10 mouse cellular contexts compared by ENCODE assay signal in genomic region chr3:107594662-107595263, GRCm38 (mm10). TPM values are rescaled to one million over a fixed set of nuclear protein-coding genes. Genes with fewer than 3 reads are reported as not detected.
DNase-seq lines count a peak whose midpoint lies in the region; ATAC-seq and TF ChIP-seq lines count a peak whose summit lies in the region.
"Had no signal": no experiment of that assay in that cellular context is flagged by ENCODE, and none has a peak within 500 bp of the region (broad histone marks: within the 10 kb centered on the region; RNA-seq: fewer than 3 reads in every experiment).

Alx3 (plus strand) TSS chr3:107595031.

- no peaks in the 10 kb centered on the region for H3K36me3 ChIP-seq in lung, embryonic 16.5 days (ENCODE audit: control insufficient read depth, insufficient read depth, low read length)
- no peaks in the 10 kb centered on the region for H3K36me3 ChIP-seq in forebrain, embryonic 13.5 days (ENCODE audit: poor library complexity, severe bottlenecking)
- H3K36me3 ChIP-seq in limb, embryonic 14.5 days (ENCODE audit: control insufficient read depth, insufficient read depth, low read length): no peaks in the 10 kb centered on the region
- no peaks in the 10 kb centered on the region for H3K36me3 ChIP-seq in small intestine, adult 2 months (ENCODE audit: control insufficient read depth, insufficient read depth, low read length)

- H3K9ac ChIP-seq in lung, embryonic 16.5 days (ENCODE audit: low read length): 0 out of 2 replicates have a peak within 1 kb of the TSS, but pooled peaks have one; percentile 23
- H3K9ac ChIP-seq in forebrain, embryonic 13.5 days: peak within 1 kb of the TSS; percentile 56
- H3K9ac ChIP-seq in limb, embryonic 14.5 days (ENCODE audit: low read depth, low read length, severe bottlenecking): peak within 1 kb of the TSS; percentile 59

- H3K4me2 ChIP-seq in lung, embryonic 16.5 days (ENCODE audit: low read depth, low read length): peak within 1 kb of the TSS; percentile 58
- H3K4me2 ChIP-seq in forebrain, embryonic 13.5 days: peak within 1 kb of the TSS; percentile 68
- H3K4me2 ChIP-seq in limb, embryonic 14.5 days (replicated peaks; ENCODE audit: low read depth, low read length, severe bottlenecking): peak within 1 kb of the TSS; percentile 93

- DNase-seq in lung, postnatal 14 days: no peak
- no peak for DNase-seq in limb, embryonic 14.5 days (ENCODE audit: low spot score)
- no peak for DNase-seq in right cerebral cortex, postnatal 14 days
- no peak for DNase-seq in kidney, postnatal 36 days
- no peak for DNase-seq in left cerebral cortex, adult 11 months (ENCODE audit: low spot score)
- DNase-seq: left cerebral cortex, postnatal 4 days had no signal

- no peaks in the 10 kb centered on the region for H3K9me3 ChIP-seq in lung, embryonic 16.5 days (ENCODE audit: control insufficient read depth, low read length)
- H3K9me3 ChIP-seq in forebrain, embryonic 13.5 days (replicated peaks): no peaks in the 10 kb centered on the region
- H3K9me3 ChIP-seq in limb, embryonic 14.5 days (ENCODE audit: control insufficient read depth, low read length): no peaks in the 10 kb centered on the region

- no peak for TF ChIP-seq POLR2A in limb, embryonic 14.5 days (IDR thresholded peaks at IDR 0.05; ENCODE audit: borderline replicate concordance, extremely low read depth, insufficient read depth, insufficient read length)
- no peak for TF ChIP-seq POLR2A in small intestine, adult 2 months (IDR thresholded peaks at IDR 0.05; ENCODE audit: low read depth, low read length)

- peak; percentile 51 for ATAC-seq in lung, embryonic 16.5 days (ENCODE audit: low read depth)
- ATAC-seq in forebrain, embryonic 13.5 days: peak; percentile 7; the same call in 1 of the 2 replicates
- 0 out of 2 replicates have a peak, but pooled peaks have one; percentile 38 for ATAC-seq in limb, embryonic 14.5 days (ENCODE audit: low FRiP score, low read depth)

- WGBS in lung, embryonic 16.5 days: under 1% methylated on average over 14 of the region's 46 CpGs
- 1% methylated on average over 39 of the region's 46 CpGs for WGBS in forebrain, embryonic 13.5 days
- 0% methylated on average over 31 of the region's 46 CpGs for WGBS in limb, embryonic 14.5 days
- WGBS in small intestine, adult 2 months: 2% methylated on average over 39 of the region's 46 CpGs

- peak within 1 kb of the TSS; percentile 40 for H3K4me3 ChIP-seq in lung, embryonic 16.5 days (ENCODE audit: low read length)
- H3K4me3 ChIP-seq in forebrain, embryonic 13.5 days: peak within 1 kb of the TSS; percentile 37
- H3K4me3 ChIP-seq in limb, embryonic 14.5 days (replicated peaks; ENCODE audit: low read length): peak within 1 kb of the TSS; percentile 54
- peak within 1 kb of the TSS; percentile 9 for H3K4me3 ChIP-seq in small intestine, adult 2 months (ENCODE audit: low read depth, low read length)
- H3K4me3 ChIP-seq: erythroblast, embryonic 14.5 days had no signal

- H3K27ac ChIP-seq in lung, embryonic 16.5 days (ENCODE audit: low read length): no peak within 1 kb of the TSS
- H3K27ac ChIP-seq in forebrain, embryonic 13.5 days: no peak within 1 kb of the TSS
- H3K27ac ChIP-seq in limb, embryonic 14.5 days (replicated peaks; ENCODE audit: low read depth, low read length): 0 out of 2 replicates have a peak within 1 kb of the TSS, but pooled peaks have one; percentile 38
- H3K27ac ChIP-seq in small intestine, adult 2 months (ENCODE audit: insufficient read depth, low read depth, low read length): no peak within 1 kb of the TSS

- peaks cover 81% of the 10 kb centered on the region for H3K27me3 ChIP-seq in lung, embryonic 16.5 days (ENCODE audit: control insufficient read depth, insufficient read depth, low read depth, low read length)
- peaks cover 87% of the 10 kb centered on the region for H3K27me3 ChIP-seq in forebrain, embryonic 13.5 days
- H3K27me3 ChIP-seq in limb, embryonic 14.5 days (ENCODE audit: control insufficient read depth, insufficient read depth, low read length): peaks cover 45% of the 10 kb centered on the region
- H3K27me3 ChIP-seq in small intestine, adult 2 months (ENCODE audit: control insufficient read depth, insufficient read depth, low read length): peaks cover 71% of the 10 kb centered on the region

- TF ChIP-seq CTCF in small intestine, adult 2 months (IDR thresholded peaks at IDR 0.05; ENCODE audit: extremely low read depth, insufficient read length, insufficient replicate concordance, low read depth, low read length): no peak

- peaks cover 12% of the 10 kb centered on the region; the same call in 1 of the 2 replicates for H3K4me1 ChIP-seq in lung, embryonic 16.5 days (replicated peaks; ENCODE audit: control insufficient read depth, insufficient read depth, low read length)
- H3K4me1 ChIP-seq in forebrain, embryonic 13.5 days: peaks cover 25% of the 10 kb centered on the region
- H3K4me1 ChIP-seq in limb, embryonic 14.5 days (ENCODE audit: control insufficient read depth, insufficient read depth, low read length): peaks cover 21% of the 10 kb centered on the region
- peaks cover 10% of the 10 kb centered on the region for H3K4me1 ChIP-seq in small intestine, adult 2 months (ENCODE audit: control insufficient read depth, insufficient read depth, insufficient read length, low read length)

RNA-seq across cellular contexts. Expression of gene Alx3, which starts in this region (rescaled TPM):
- polyA plus RNA-seq in lung, embryonic 16.5 days (2015; fragmentation: Nextera tagmentation; extraction: Ambion mirVana): 0.28 TPM in 1 of 2 replicates, not detected in the other
- 2.3 and 2.9 TPM in 2 replicates for polyA plus RNA-seq in forebrain, embryonic 13.5 days (2015; fragmentation: Nextera tagmentation; extraction: Ambion mirVana)
- 9.5 and 13.9 TPM in 2 replicates for polyA plus RNA-seq in limb, embryonic 14.5 days (2012; rRNA removed)
- polyA plus RNA-seq in limb, embryonic 14.5 days (2014; fragmentation: Nextera tagmentation; extraction: Ambion mirVana): 14.9 and 16.5 TPM in 2 replicates
- not detected in 2 replicates for polyA plus RNA-seq in small intestine, adult 2 months (2012; rRNA removed)
- polyA plus RNA-seq: erythroblast, embryonic 14.5 days had no signal

Comparison
In these comparisons a context has a peak if more than half of its experiments do, and no peak if none do; other contexts are left out.
1. Peak in ATAC-seq, H3K4me3 ChIP-seq, H3K9ac ChIP-seq and H3K4me2 ChIP-seq in lung, embryonic 16.5 days; RNA of the gene not detected or under 1 TPM.